ENCODE assay signal across 8 mouse cellular contexts in the genomic region with DNA sequence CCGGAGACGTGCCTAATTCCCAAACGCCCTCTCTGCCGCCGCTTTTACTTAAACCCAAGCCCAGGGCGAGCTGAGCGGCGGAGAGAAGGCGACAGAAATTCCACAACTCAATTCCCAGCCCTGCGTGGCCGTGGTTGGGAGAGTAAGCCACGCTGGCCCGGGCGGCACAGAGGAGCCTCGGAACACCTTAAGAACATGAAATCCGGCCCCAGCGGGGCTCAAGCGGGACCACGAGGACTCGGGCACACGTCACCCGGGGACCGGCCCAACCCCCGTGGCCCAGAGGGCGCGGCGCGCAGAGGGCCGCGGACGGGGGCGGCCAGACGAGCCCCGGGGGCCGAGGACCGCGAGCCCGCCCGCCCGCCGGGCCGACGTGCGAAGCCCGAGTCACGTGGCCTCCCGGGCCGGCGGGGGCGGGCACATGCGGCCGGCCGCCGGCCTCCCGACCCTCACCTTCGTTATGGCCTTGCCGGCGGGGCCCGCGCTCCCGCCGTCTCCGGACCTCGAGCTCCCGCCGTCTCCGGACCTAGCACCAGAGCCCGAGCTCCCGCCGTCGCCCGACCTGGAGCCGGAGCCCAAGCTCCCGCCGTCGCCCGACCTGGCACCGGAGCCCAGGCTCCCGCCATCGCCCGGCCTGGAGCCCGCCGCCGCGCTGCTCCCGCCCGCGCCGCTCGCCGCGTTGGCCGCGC. TPM values are rescaled to one million over a fixed set of nuclear protein-coding genes. Genes with fewer than 3 reads are reported as not detected.
DNase-seq lines count a peak whose midpoint lies in the region; ATAC-seq and TF ChIP-seq lines count a peak whose summit lies in the region.

No protein-coding gene starts in this region.

- peaks cover 10% of the 10 kb centered on the region; the same call in 1 of the 2 replicates for H3K79me2 ChIP-seq in liver, adult 2 months (ENCODE audit: control insufficient read depth, insufficient read depth, low read length)

- H3K9ac ChIP-seq in embryonic facial prominence, embryonic 13.5 days: peak overlapping the region; percentile 95
- peak overlapping the region; percentile 98 for H3K9ac ChIP-seq in liver, adult 2 months (ENCODE audit: low read depth, low read length)
- H3K9ac ChIP-seq in midbrain, postnatal 0 days (replicated peaks; ENCODE audit: low read length, poor library complexity, severe bottlenecking): peak overlapping the region; percentile 80

- peak overlapping the region; percentile 90 for H3K4me3 ChIP-seq in embryonic facial prominence, embryonic 13.5 days
- peak overlapping the region; percentile 99 for H3K4me3 ChIP-seq in liver, adult 2 months (ENCODE audit: insufficient read depth, low read depth, low read length)
- peak overlapping the region; percentile 89 for H3K4me3 ChIP-seq in midbrain, postnatal 0 days (ENCODE audit: low read depth, low read length)

- no peaks in the 10 kb centered on the region for H3K9me3 ChIP-seq in embryonic facial prominence, embryonic 13.5 days
- no peaks in the 10 kb centered on the region for H3K9me3 ChIP-seq in midbrain, postnatal 0 days (ENCODE audit: low read length)

- H3K27ac ChIP-seq in embryonic facial prominence, embryonic 13.5 days: peak overlapping the region; percentile 98
- H3K27ac ChIP-seq in liver, adult 2 months (replicated peaks; ENCODE audit: insufficient read depth, low read depth, low read length): peak overlapping the region; percentile 95
- H3K27ac ChIP-seq in midbrain, postnatal 0 days (ENCODE audit: low read depth, low read length): peak overlapping the region; percentile 83

- DNase-seq in cerebellum, adult 11 months: peak; percentile 57
- no peak for DNase-seq in cerebellum, adult 9-10 months
- peak; percentile 61 to 74 for DNase-seq in heart, adult 9 months (ENCODE audit: low spot score in 2 of 2)
- peak; percentile 61 for DNase-seq in kidney, adult 9 months
- DNase-seq in liver, adult 2 months (ENCODE audit: extremely low read depth, low read depth, low spot score): peak; percentile 37
- peak; percentile 41 for DNase-seq in midbrain, postnatal 0 days (ENCODE audit: low spot score)
- DNase-seq in spleen, postnatal 4 days (ENCODE audit: low spot score in 2 of 2): peak; percentile 61 to 88

- peaks cover 22% of the 10 kb centered on the region for H3K4me1 ChIP-seq in embryonic facial prominence, embryonic 13.5 days
- H3K4me1 ChIP-seq in liver, adult 2 months (ENCODE audit: control insufficient read depth, insufficient read depth, low read length): peaks cover 9% of the 10 kb centered on the region
- peaks cover 11% of the 10 kb centered on the region; the same call in 1 of the 2 replicates for H3K4me1 ChIP-seq in midbrain, postnatal 0 days (ENCODE audit: insufficient read depth, low read length)

- TF ChIP-seq CTCF in liver, adult 2 months (IDR thresholded peaks at IDR 0.05; ENCODE audit: low read depth, low read length): no peak
- TF ChIP-seq CTCF in midbrain, postnatal 0 days (IDR thresholded peaks at IDR 0.05): no peak

- ATAC-seq in embryonic facial prominence, embryonic 13.5 days (ENCODE audit: insufficient number of reproducible peaks, insufficient read depth, low FRiP score, low TSS enrichment, low read depth): 0 out of 2 replicates have a peak, but pooled peaks have one; percentile 5
- ATAC-seq in midbrain, postnatal 0 days (ENCODE audit: low FRiP score): peak; percentile 11; the same call in 1 of the 2 replicates

- H3K27me3 ChIP-seq in embryonic facial prominence, embryonic 13.5 days: no peaks in the 10 kb centered on the region
- H3K27me3 ChIP-seq in liver, adult 2 months (ENCODE audit: control insufficient read depth, insufficient read depth, low read length): no peaks in the 10 kb centered on the region
- no peaks in the 10 kb centered on the region for H3K27me3 ChIP-seq in midbrain, postnatal 0 days (ENCODE audit: insufficient read depth, low read length)

- H3K4me2 ChIP-seq in embryonic facial prominence, embryonic 13.5 days: peak overlapping the region; percentile 70
- peak overlapping the region; percentile 86 for H3K4me2 ChIP-seq in midbrain, postnatal 0 days (ENCODE audit: low read depth, low read length, poor library complexity, severe bottlenecking)

- WGBS in embryonic facial prominence, embryonic 13.5 days: 3% methylated on average over 94 of the region's 94 CpGs
- 3% methylated on average over 94 of the region's 94 CpGs for WGBS in liver, adult 2 months
- 4% methylated on average over 48 of the region's 94 CpGs for WGBS in midbrain, postnatal 0 days

- TF ChIP-seq POLR2A in liver, adult 2 months (IDR thresholded peaks at IDR 0.05; ENCODE audit: extremely low read depth, insufficient read depth, low read length): 0 out of 2 replicates have a peak, but pooled peaks have one; percentile 22

- peaks cover 25% of the 10 kb centered on the region for H3K36me3 ChIP-seq in embryonic facial prominence, embryonic 13.5 days
- H3K36me3 ChIP-seq in liver, adult 2 months (ENCODE audit: control insufficient read depth, insufficient read depth, low read length): peaks cover 18% of the 10 kb centered on the region
- no peaks in the 10 kb centered on the region for H3K36me3 ChIP-seq in midbrain, postnatal 0 days (ENCODE audit: insufficient read depth, low read length)

RNA-seq across cellular contexts. Expression of a gene that starts 0.9 kb away (rescaled TPM):
- 117 and 125 TPM in 2 replicates for polyA plus RNA-seq in embryonic facial prominence, embryonic 13.5 days (2015; fragmentation: Nextera tagmentation; extraction: Ambion mirVana)
- 77.1 and 79.5 TPM in 2 replicates for total RNA-seq in liver, adult 2 months (2014; rRNA removed)
- polyA plus RNA-seq in liver, adult 2 months (2012; rRNA removed): 29.2 and 33.8 TPM in 2 replicates
- 102 and 128 TPM in 2 replicates for total RNA-seq in midbrain, postnatal 0 days (2014; rRNA removed)
- polyA plus RNA-seq in midbrain, postnatal 0 days (2015; fragmentation: Nextera tagmentation; extraction: Ambion mirVana): 84.2 and 87.1 TPM in 2 replicates

RNA-seq across cellular contexts. Expression of a gene that starts 59.7 kb away (rescaled TPM):
- 68.1 and 74.2 TPM in 2 replicates for polyA plus RNA-seq in embryonic facial prominence, embryonic 13.5 days (2015; fragmentation: Nextera tagmentation; extraction: Ambion mirVana)
- total RNA-seq in liver, adult 2 months (2014; rRNA removed): 7.9 and 8.4 TPM in 2 replicates
- 1.9 and 2.3 TPM in 2 replicates for polyA plus RNA-seq in liver, adult 2 months (2012; rRNA removed)
- 16.9 and 23.8 TPM in 2 replicates for total RNA-seq in midbrain, postnatal 0 days (2014; rRNA removed)
- 10.0 and 11.5 TPM in 2 replicates for polyA plus RNA-seq in midbrain, postnatal 0 days (2015; fragmentation: Nextera tagmentation; extraction: Ambion mirVana)

RNA-seq across cellular contexts. Expression of a gene that starts 59.9 kb away (rescaled TPM):
- 1.9 and 3.0 TPM in 2 replicates for polyA plus RNA-seq in embryonic facial prominence, embryonic 13.5 days (2015; fragmentation: Nextera tagmentation; extraction: Ambion mirVana)
- 600 and 608 TPM in 2 replicates for total RNA-seq in liver, adult 2 months (2014; rRNA removed)
- polyA plus RNA-seq in liver, adult 2 months (2012; rRNA removed): 267 and 288 TPM in 2 replicates
- total RNA-seq in midbrain, postnatal 0 days (2014; rRNA removed): 0.27 TPM in 1 of 2 replicates, not detected in the other
- 0.27 and 0.56 TPM in 2 replicates for polyA plus RNA-seq in midbrain, postnatal 0 days (2015; fragmentation: Nextera tagmentation; extraction: Ambion mirVana)

Comparison
In these comparisons a context has a peak if more than half of its experiments do, and no peak if none do; other contexts are left out.
1. RNA of a gene that starts 59.9 kb away (polyA plus RNA-seq): 267 to 288 TPM in liver, adult 2 months; 1.9 to 3.0 TPM in embryonic facial prominence, embryonic 13.5 days and 0.27 to 0.56 TPM in midbrain, postnatal 0 days; every median in the first group is over 10 times any median in the second.
2. Peak in every context shown above with its lines, with median percentiles within 50 percentile points of each other: H3K27ac ChIP-seq, H3K4me3 ChIP-seq and H3K9ac ChIP-seq.